Mouse (Mus musculus) gastrocnemius, postnatal 36 days (tissue): Measurements from ENCODE around the gene Ctsh. TPM values are rescaled to one million over a fixed set of nuclear protein-coding genes. Genes with fewer than 3 reads are reported as not detected.
"Not testable (repeated sequence)": the region's sequence is repeated elsewhere in the genome, so short reads cannot be mapped to it uniquely, and the experiment has no call there.

ENCODE experiments used
- DNase-seq, 2 experiments: peaks; one replicate each; pipeline ENCODE4 v3.0.0; 2022
- intact Hi-C: fragments of 180-260 bp; cut with DNase I; formaldehyde crosslinking; loops from one replicate; pipeline ENCODE4 v1.15.1; 2025
- total RNA-seq, 2 experiments: library from RNA; stranded (reverse); gene quantifications; 2 replicates each; pipeline ENCODE4 v1.2.3; 2021

Ctsh gene
- total RNA-seq, 2 experiments from 2014 or later = 12.2 to 13.2 TPM

GRCm38 (mm10) chr9:90055409-90055808 lies 1.5 kb downstream of the Ctsh start:
- no peak for DNase-seq
- intact Hi-C loops = no loop called here

- no peak for DNase-seq
- intact Hi-C loops = no loop called here
Measured at GRCm38 (mm10) chr9:90055911-90056310, 2.0 kb downstream of the Ctsh start.

- intact Hi-C loops = no loop called here
- DNase-seq = no peak
Measured at GRCm38 (mm10) chr9:90056716-90057115, 2.8 kb downstream of the Ctsh start.

GRCm38 (mm10) chr9:90059828-90060573 lies 6.0 kb downstream of the Ctsh start:
- intact Hi-C loops = no loop called here
- DNase-seq = no peak

- intact Hi-C loops = no loop called here
- no peak for DNase-seq
Measured at GRCm38 (mm10) chr9:90060574-90060875, 6.6 kb downstream of the Ctsh start.

- intact Hi-C loops, DNase-seq: not testable (repeated sequence)
Measured at GRCm38 (mm10) chr9:90060932-90061331, 7.0 kb downstream of the Ctsh start.

- intact Hi-C loops = no loop called here
- no peak for DNase-seq
Measured at GRCm38 (mm10) chr9:90067341-90067740, 13.4 kb downstream of the Ctsh start.

GRCm38 (mm10) chr9:90068786-90069185 lies 14.8 kb downstream of the Ctsh start:
- no peak for DNase-seq
- intact Hi-C loops = no loop called here

- intact Hi-C loops = no loop called here
- DNase-seq = no peak
Measured at GRCm38 (mm10) chr9:90069485-90069884, 15.5 kb downstream of the Ctsh start.

GRCm38 (mm10) chr9:90070174-90070573 lies 16.2 kb downstream of the Ctsh start:
- DNase-seq = no peak
- intact Hi-C loops = no loop called here

- intact Hi-C loops = no loop called here
Measured at GRCm38 (mm10) chr9:90075336-90075735, 21.4 kb downstream of the Ctsh start.

GRCm38 (mm10) chr9:90076131-90076530 lies 22.2 kb downstream of the Ctsh start:
- intact Hi-C loops = loop anchor here (2.0 kb wide), 1 partner anchor 249 kb away; no protein-coding TSS in a partner anchor

More at GRCm38 (mm10) chr9:90075336-90075735, 21.4 kb downstream of the Ctsh start:
- DNase-seq = no peak

GRCm38 (mm10) chr9:90076849-90077461 lies 23.0 kb downstream of the Ctsh start:
- intact Hi-C loops = loop anchor here (2.0 kb wide), 1 partner anchor 250 kb away; no protein-coding TSS in a partner anchor

More at GRCm38 (mm10) chr9:90076131-90076530, 22.2 kb downstream of the Ctsh start:
- DNase-seq = no peak

GRCm38 (mm10) chr9:90081961-90082360 lies 28.0 kb downstream of the Ctsh start:
- intact Hi-C loops, DNase-seq: not testable (repeated sequence)

More at GRCm38 (mm10) chr9:90076849-90077461, 23.0 kb downstream of the Ctsh start:
- DNase-seq = peak; percentile 35 to 62

GRCm38 (mm10) chr9:90082992-90083391 lies 29.0 kb downstream of the Ctsh start:
- intact Hi-C loops = no loop called here
- no peak for DNase-seq

- intact Hi-C loops = no loop called here
- DNase-seq = no peak
Measured at GRCm38 (mm10) chr9:90084152-90084551, 30.2 kb downstream of the Ctsh start.

GRCm38 (mm10) chr9:90084766-90085468 lies 31.0 kb downstream of the Ctsh start:
- intact Hi-C loops = no loop called here

GRCm38 (mm10) chr9:90087906-90088485 lies 34.0 kb downstream of the Ctsh start:
- intact Hi-C loops = no loop called here
- no peak for DNase-seq

More at GRCm38 (mm10) chr9:90084766-90085468, 31.0 kb downstream of the Ctsh start:
- DNase-seq = no peak

GRCm38 (mm10) chr9:90089339-90090104 lies 35.6 kb downstream of the Ctsh start:
- DNase-seq = no peak
- intact Hi-C loops = no loop called here

- no peak for DNase-seq
- intact Hi-C loops = no loop called here
Measured at GRCm38 (mm10) chr9:90098934-90099333, 45.0 kb downstream of the Ctsh start.
